Mouse (Mus musculus) myocyte (in vitro differentiated cells): ENCODE results near the gene Clec3b.

ENCODE experiments used
- CEBPB ChIP-seq: IDR thresholded peaks from 2 replicates; pipeline ENCODE4 v1.6.1; 2011; ENCODE audit warnings: mild to moderate bottlenecking, moderate library complexity; ENCODE audit not compliant: poor library complexity, insufficient read depth, severe bottlenecking
- E2F4 ChIP-seq: IDR thresholded peaks from one replicate; pipeline ENCODE4 v1.6.1; 2011; ENCODE audit warnings: mild to moderate bottlenecking, control low read depth, moderate library complexity; ENCODE audit not compliant: insufficient read depth
- MAX ChIP-seq: IDR thresholded peaks from one replicate; pipeline ENCODE4 v1.6.1; 2011; ENCODE audit warnings: low read depth, mild to moderate bottlenecking, control low read depth
- MYOD1 ChIP-seq, 3 experiments: IDR thresholded peaks; one replicate each; pipeline ENCODE4 v1.6.1; 2011; ENCODE audit warnings: control low read depth in 2 of 3, low read depth in 2 of 3, mild to moderate bottlenecking in 2 of 3, moderate library complexity in 1 of 3; ENCODE audit not compliant: insufficient read length in 2 of 3, control insufficient read depth in 1 of 3
- MYOG ChIP-seq, 3 experiments: IDR thresholded peaks; one replicate each; pipeline ENCODE4 v1.6.1; 2011; ENCODE audit warnings: control low read depth in 2 of 3, low read depth in 2 of 3, mild to moderate bottlenecking in 2 of 3; ENCODE audit not compliant: insufficient read length in 2 of 3, control insufficient read depth in 1 of 3, insufficient read depth in 1 of 3
- POLR2A ChIP-seq: IDR thresholded peaks from one replicate; pipeline ENCODE4 v1.6.1; 2011; ENCODE audit warnings: low read depth, mild to moderate bottlenecking, control low read depth, moderate library complexity; ENCODE audit not compliant: insufficient read length
- POLR2AphosphoS2 ChIP-seq: IDR thresholded peaks from one replicate; pipeline ENCODE4 v1.6.1; 2011; ENCODE audit warnings: low read depth, control low read depth; ENCODE audit not compliant: insufficient read length
- REST ChIP-seq: IDR thresholded peaks from one replicate; pipeline ENCODE4 v1.6.1; 2011; ENCODE audit warnings: mild to moderate bottlenecking, control low read depth, moderate library complexity; ENCODE audit not compliant: insufficient read depth, insufficient read length
- SRF ChIP-seq: IDR thresholded peaks from one replicate; pipeline ENCODE4 v1.6.1; 2011; ENCODE audit warnings: low read depth; ENCODE audit not compliant: control insufficient read depth, insufficient read length
- TCF12 ChIP-seq: IDR thresholded peaks from one replicate; pipeline ENCODE4 v1.6.1; 2011; ENCODE audit warnings: mild to moderate bottlenecking, control low read depth; ENCODE audit not compliant: poor library complexity, insufficient read depth, severe bottlenecking
- TCF3 ChIP-seq: IDR thresholded peaks from one replicate; pipeline ENCODE4 v1.6.1; 2011; ENCODE audit warnings: low read depth, control low read depth; ENCODE audit not compliant: insufficient read length
- USF1 ChIP-seq: IDR thresholded peaks from one replicate; pipeline ENCODE4 v1.6.1; 2011; ENCODE audit warnings: low read depth, mild to moderate bottlenecking, control low read depth, moderate library complexity

- TF ChIP-seq POLR2A: no peak
- no peak for TF ChIP-seq E2F4
- TF ChIP-seq MAX: no peak
- TF ChIP-seq USF1: no peak
- TF ChIP-seq POLR2AphosphoS2: no peak
- no peak for TF ChIP-seq TCF12
- TF ChIP-seq CEBPB: no peak
- no peak for TF ChIP-seq SRF
- no peak for TF ChIP-seq MYOG (IDR thresholded peaks at IDR 0.05; ENCODE audit: control insufficient read depth in 1 of 3, insufficient read depth in 1 of 3, insufficient read length in 2 of 3, low read depth in 2 of 3)
- TF ChIP-seq TCF3: no peak
- no peak for TF ChIP-seq MYOD1 (IDR thresholded peaks at IDR 0.05; ENCODE audit: control insufficient read depth in 1 of 3, insufficient read length in 2 of 3, low read depth in 2 of 3)
- TF ChIP-seq REST: no peak
Observed at GRCm38 (mm10) chr9:123139887-123140614, 10.7 kb upstream of the Clec3b start.
